Mouse (Mus musculus) CD8-positive naive resting alpha-beta T cell, adult 57 days (primary cell): ENCODE results near the gene Klrg1. TPM values are rescaled to one million over a fixed set of nuclear protein-coding genes. Genes with fewer than 3 reads are reported as not detected.

Source experiments
- total RNA-seq: library from RNA; stranded (reverse); gene quantifications from one replicate; pipeline ENCODE4 v1.2.4, GENCODE M21; 2023

Klrg1 gene
- total RNA-seq = 0.37 TPM

DNA sequence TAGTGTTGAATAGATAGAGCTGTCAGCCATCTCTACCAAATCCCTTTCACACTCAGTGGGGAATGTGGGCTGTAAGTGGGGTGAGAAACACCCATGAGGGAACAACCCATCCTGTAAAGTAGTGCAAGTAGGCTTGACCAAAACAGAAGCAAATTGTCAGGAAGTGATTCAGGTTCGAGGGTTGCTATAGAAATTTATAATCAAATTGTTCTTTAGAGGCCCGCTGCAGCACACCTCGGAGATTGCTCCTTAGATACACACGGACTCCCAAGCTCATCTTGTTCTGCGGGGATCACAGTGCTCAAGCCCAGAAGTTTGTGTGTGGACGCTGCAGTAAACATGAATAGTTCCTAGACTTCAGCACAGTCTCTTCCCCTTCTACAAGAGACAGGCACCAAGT, at the start of gene Klrg1:
Gene Klrg1, minus strand, starts transcription at position 101 of the 400 bp plus-strand sequence.

DNA sequence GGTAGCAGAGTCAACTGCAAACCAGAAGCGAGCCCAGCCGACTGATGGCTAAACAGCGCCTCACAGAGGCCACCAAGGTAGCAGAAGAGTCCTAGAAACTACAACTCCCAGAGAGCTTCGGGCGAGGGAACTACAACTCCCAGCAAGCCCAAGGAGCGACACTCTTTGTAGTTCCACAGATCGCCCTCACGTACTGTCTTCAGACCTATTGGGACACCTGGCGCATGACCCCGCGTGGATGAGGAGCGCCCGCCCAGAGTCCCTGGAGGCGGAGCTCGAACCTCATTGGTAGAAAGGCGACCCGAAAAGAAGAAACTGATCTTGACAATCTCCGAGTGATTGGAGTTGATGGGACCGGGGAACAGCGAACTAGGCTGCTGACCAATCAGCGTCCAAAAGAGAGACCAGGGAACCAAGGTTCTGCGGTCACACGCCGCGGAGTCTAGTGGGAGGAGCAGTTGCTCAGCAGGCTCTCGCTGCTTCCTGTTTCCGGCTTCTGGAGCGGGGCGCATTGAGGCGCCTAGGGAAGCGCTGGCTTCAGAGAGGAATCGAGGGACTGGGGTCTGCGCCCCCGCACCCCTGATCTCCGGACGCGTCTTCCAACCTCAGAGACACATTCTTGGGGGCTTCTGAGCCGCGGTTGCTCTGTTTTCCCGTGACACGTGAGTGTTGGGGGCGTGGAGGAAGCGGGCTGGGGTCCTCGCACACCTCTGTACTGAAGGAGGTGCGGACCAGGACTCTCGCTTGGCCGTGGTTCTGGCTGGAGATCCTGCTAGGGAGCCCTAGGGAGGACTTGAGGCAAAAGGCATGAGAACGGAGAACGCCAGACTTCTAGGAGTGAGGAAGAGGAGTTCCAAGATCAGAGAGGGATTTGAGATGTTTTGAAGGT, 26.1 kb upstream of the Klrg1 start, which contains the start of gene M6pr:
Gene M6pr, plus strand, starts transcription at position 216 of the 889 bp plus-strand sequence.

Other genes with a start within 250 kb of the Klrg1 start
- gene M6pr, start 25.8 kb upstream of the Klrg1 start, total RNA-seq = 121 TPM
- gene Phc1, start 57.7 kb upstream of the Klrg1 start, total RNA-seq = 55.9 TPM
- not detected for gene Rimklb, start 215.9 kb upstream of the Klrg1 start, total RNA-seq
- gene Mfap5, start 223.0 kb upstream of the Klrg1 start, total RNA-seq = not detected